Mouse (Mus musculus) kidney, embryonic 16.5 days (tissue): Measurements from ENCODE around the gene Pcbd1. TPM values are rescaled to one million over a fixed set of nuclear protein-coding genes. Genes with fewer than 3 reads are reported as not detected.
"Not testable (repeated sequence)": the region's sequence is repeated elsewhere in the genome, so short reads cannot be mapped to it uniquely, and the experiment has no call there.

Experiments
- ATAC-seq: fragments of 200-750 bp; cut with Nextera tagmentation; 2 replicates; pipeline ENCODE4 v1.8.0; 2017; ENCODE audit warnings: moderate TSS enrichment; ENCODE audit not compliant: low FRiP score, low TSS enrichment
- H3K27ac ChIP-seq: fragments of 300-500 bp; sonication (generic); 2 replicates; pipeline ENCODE4 v1.5.1; 2014; ENCODE audit warnings: low read length
- H3K27me3 ChIP-seq: fragments of 300-500 bp; sonication (generic); 2 replicates; pipeline ENCODE4 v1.6.1; 2014; ENCODE audit warnings: low read length, control low read depth, mixed read lengths; ENCODE audit not compliant: insufficient read depth
- H3K36me3 ChIP-seq: fragments of 300-500 bp; sonication (generic); 2 replicates; pipeline ENCODE4 v1.6.1; 2014; ENCODE audit warnings: low read length, control low read depth, mixed read lengths; ENCODE audit not compliant: insufficient read depth
- H3K4me1 ChIP-seq: fragments of 300-500 bp; sonication (generic); 2 replicates; pipeline ENCODE4 v1.6.1; 2014; ENCODE audit warnings: low read length, control low read depth, mixed read lengths; ENCODE audit not compliant: insufficient read depth
- H3K4me2 ChIP-seq: fragments of 300-500 bp; sonication (generic); replicated peaks from 2 replicates; pipeline ENCODE4 v1.6.1; 2014; ENCODE audit warnings: low read depth, low read length
- H3K4me3 ChIP-seq: fragments of 300-500 bp; sonication (generic); 2 replicates; pipeline ENCODE4 v1.5.1; 2014; ENCODE audit warnings: mild to moderate bottlenecking, low read length
- H3K9ac ChIP-seq: fragments of 300-500 bp; sonication (generic); replicated peaks from 2 replicates; pipeline ENCODE4 v1.6.1; 2014; ENCODE audit warnings: low read length
- H3K9me3 ChIP-seq: fragments of 300-500 bp; sonication (generic); 2 replicates; pipeline ENCODE4 v1.6.1; 2016; ENCODE audit warnings: low read length, control low read depth
- WGBS: fragments of 180-500 bp; shearing (Covaris S2); extraction: QIAGEN DNeasy Blood & Tissue Kit; methylation state at CpG from one replicate; pipeline ENCODE4 v1.1.7; 2014; 5-methylcytosine and 5-hydroxymethylcytosine counted together
- polyA plus RNA-seq: library from polyadenylated mRNA; unstranded; fragments of >200 nt; fragmentation: Nextera tagmentation; extraction: Ambion mirVana; gene quantifications from 2 replicates; pipeline ENCODE4 v1.2.1, GENCODE M21; 2015

The Pcbd1 gene
- polyA plus RNA-seq, 1 experiment from 2014 or later = 183 TPM

DNA sequence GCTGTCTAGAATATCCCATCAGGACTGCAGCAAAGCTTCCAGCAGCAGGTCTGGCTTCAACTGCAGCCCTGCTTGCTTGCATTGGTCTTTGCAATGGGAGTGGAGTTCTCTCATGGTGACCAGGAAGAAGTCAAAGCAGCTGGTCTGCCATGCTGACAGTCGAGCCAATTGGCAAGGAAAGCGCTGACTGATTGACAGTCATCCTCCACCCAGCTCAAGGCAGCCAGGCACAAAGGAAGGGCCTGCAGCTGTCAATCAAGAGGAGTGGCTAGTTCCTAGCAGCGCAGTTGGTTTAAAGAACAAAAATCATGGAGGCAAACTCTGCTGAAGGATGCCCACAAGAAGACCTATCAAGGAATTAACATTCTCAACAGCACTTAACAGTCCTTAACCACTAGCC lies 2.6 kb upstream of the Pcbd1 start:
- H3K4me2 ChIP-seq = no peak overlapping the region
- peaks cover 11% of the 10 kb centered on the region for H3K4me1 ChIP-seq
- 58% methylated on average over 3 of the region's 3 CpGs for WGBS
- no peaks in the 10 kb centered on the region for H3K9me3 ChIP-seq
- H3K9ac ChIP-seq = no peak overlapping the region
- H3K27ac ChIP-seq = no peak overlapping the region
- no peaks in the 10 kb centered on the region for H3K36me3 ChIP-seq
- H3K27me3 ChIP-seq = no peaks in the 10 kb centered on the region
- ATAC-seq = no peak
- no peak overlapping the region for H3K4me3 ChIP-seq

GRCm38 (mm10) chr10:61088468-61088867 lies 663 bp upstream of the Pcbd1 start:
- Histone ChIP-seq H3K4me2 (no peak overlapping the region), H3K9me3 (no peaks in the 10 kb centered on the region), H3K27me3 (no peaks in the 10 kb centered on the region), H3K4me3 (no peak overlapping the region), H3K27ac (peak overlapping the region; percentile 9; the same call in 1 of the 2 replicates), H3K36me3 (no peaks in the 10 kb centered on the region), H3K9ac (no peak overlapping the region), H3K4me1 (peaks cover 11% of the 10 kb centered on the region)
- no peak for ATAC-seq
- WGBS = 68% methylated on average over 3 of the region's 3 CpGs

DNA sequence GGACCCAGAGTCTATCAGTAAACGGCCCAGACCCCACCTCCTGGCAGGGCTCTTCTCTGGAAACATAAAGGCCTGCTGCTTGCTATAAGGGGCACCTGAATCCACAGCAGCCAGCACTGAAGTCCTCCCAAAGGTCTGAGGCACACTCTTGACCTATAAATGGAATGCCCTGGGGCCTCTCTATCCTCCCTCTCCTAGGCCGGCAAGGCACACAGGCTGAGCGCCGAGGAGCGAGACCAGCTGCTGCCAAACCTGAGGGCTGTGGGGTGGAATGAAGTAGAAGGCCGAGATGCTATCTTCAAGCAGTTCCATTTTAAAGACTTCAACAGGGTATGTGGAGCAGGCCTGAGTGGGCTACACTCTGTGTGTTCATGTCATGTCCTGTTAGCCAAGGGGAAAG lies 2.7 kb downstream of the Pcbd1 start:
- H3K9me3 ChIP-seq = no peaks in the 10 kb centered on the region
- peaks cover 11% of the 10 kb centered on the region for H3K4me1 ChIP-seq
- WGBS = 66% methylated on average over 6 of the region's 6 CpGs
- no peak overlapping the region for H3K9ac ChIP-seq
- H3K4me3 ChIP-seq = no peak overlapping the region
- H3K27me3 ChIP-seq = no peaks in the 10 kb centered on the region
- H3K27ac ChIP-seq = no peak overlapping the region
- peaks cover 17% of the 10 kb centered on the region for H3K36me3 ChIP-seq
- H3K4me2 ChIP-seq = no peak overlapping the region
- no peak for ATAC-seq

- no peak for ATAC-seq
- Histone ChIP-seq H3K36me3 (peaks cover 74% of the 10 kb centered on the region), H3K27ac (no peak overlapping the region), H3K4me1 (no peaks in the 10 kb centered on the region), H3K9me3 (no peaks in the 10 kb centered on the region), H3K4me2 (no peak overlapping the region), H3K9ac (no peak overlapping the region), H3K27me3 (no peaks in the 10 kb centered on the region), H3K4me3 (no peak overlapping the region)
- 78% methylated on average over 3 of the region's 3 CpGs for WGBS
Observed at GRCm38 (mm10) chr10:61103564-61104114, 14.5 kb downstream of the Pcbd1 start.

GRCm38 (mm10) chr10:61114246-61114720 lies 25.2 kb downstream of the Pcbd1 start:
- H3K36me3 ChIP-seq = peaks cover 25% of the 10 kb centered on the region
- no peak overlapping the region for H3K4me2 ChIP-seq
- H3K27me3 ChIP-seq = no peaks in the 10 kb centered on the region
- H3K9ac ChIP-seq = no peak overlapping the region
- no peak overlapping the region for H3K27ac ChIP-seq
- no peaks in the 10 kb centered on the region for H3K4me1 ChIP-seq
- H3K9me3 ChIP-seq = no peaks in the 10 kb centered on the region
- ATAC-seq = no peak
- H3K4me3 ChIP-seq = no peak overlapping the region
- 96% methylated on average over 2 of the region's 2 CpGs for WGBS

GRCm38 (mm10) chr10:61121732-61122131 lies 32.6 kb downstream of the Pcbd1 start:
- ATAC-seq, H3K4me3 ChIP-seq, H3K27ac ChIP-seq, H3K9me3 ChIP-seq, H3K4me2 ChIP-seq, H3K27me3 ChIP-seq, H3K4me1 ChIP-seq, H3K9ac ChIP-seq: not testable (repeated sequence)
- WGBS = 94% methylated on average over 4 of the region's 4 CpGs
- peaks cover 20% of the 10 kb centered on the region for H3K36me3 ChIP-seq

DNA sequence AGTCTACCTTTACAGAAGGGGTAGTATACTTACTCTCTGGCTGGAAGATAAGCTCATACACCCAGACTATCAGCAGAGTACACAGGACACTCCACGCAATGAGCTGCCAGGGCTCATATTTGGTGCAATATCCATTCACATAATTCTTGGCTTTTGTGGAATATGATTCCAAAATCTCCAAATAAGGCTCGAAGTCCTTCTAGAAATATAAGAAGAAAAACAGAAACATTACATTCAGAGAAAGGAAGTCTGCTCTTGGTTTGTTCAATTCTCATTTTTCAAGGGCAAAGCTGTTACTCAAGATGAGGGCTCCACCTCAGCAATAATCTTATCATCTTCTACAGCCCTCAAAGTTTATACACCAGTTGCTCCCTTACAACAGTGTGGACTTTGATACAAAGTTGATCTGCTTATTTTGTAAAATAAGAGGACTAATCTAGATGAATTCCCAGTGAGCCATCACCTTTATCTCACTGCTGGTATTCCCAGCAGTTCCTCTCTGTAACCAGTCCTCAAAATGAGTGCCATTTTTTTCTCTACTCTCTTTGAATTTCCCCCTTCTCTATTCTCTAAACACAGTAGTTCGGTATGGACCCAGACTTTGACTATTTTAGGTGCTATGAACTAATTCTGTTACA lies 34.3 kb downstream of the Pcbd1 start:
- Histone ChIP-seq H3K9ac (no peak overlapping the region), H3K4me1 (peaks cover 2% of the 10 kb centered on the region; the same call in 1 of the 2 replicates), H3K27ac (no peak overlapping the region), H3K27me3 (no peaks in the 10 kb centered on the region), H3K36me3 (peaks cover 18% of the 10 kb centered on the region), H3K4me3 (no peak overlapping the region), H3K9me3 (no peaks in the 10 kb centered on the region), H3K4me2 (no peak overlapping the region)
- 93% methylated on average over 3 of the region's 3 CpGs for WGBS
- no peak for ATAC-seq

- Histone ChIP-seq H3K9me3 (no peaks in the 10 kb centered on the region), H3K4me2 (no peak overlapping the region), H3K4me3 (no peak overlapping the region), H3K36me3 (peaks cover 18% of the 10 kb centered on the region), H3K27me3 (no peaks in the 10 kb centered on the region), H3K9ac (no peak overlapping the region), H3K4me1 (peaks cover 2% of the 10 kb centered on the region; the same call in 1 of the 2 replicates), H3K27ac (no peak overlapping the region)
- WGBS = 93% methylated on average over 2 of the region's 2 CpGs
- ATAC-seq = no peak
Observed at GRCm38 (mm10) chr10:61124462-61124861, 35.3 kb downstream of the Pcbd1 start.

- H3K4me1 ChIP-seq = peaks cover 2% of the 10 kb centered on the region; the same call in 1 of the 2 replicates
- WGBS = 95% methylated on average over 1 of the region's 1 CpGs
- no peak for ATAC-seq
- no peaks in the 10 kb centered on the region for H3K27me3 ChIP-seq
- peaks cover 6% of the 10 kb centered on the region; the same call in 1 of the 2 replicates for H3K36me3 ChIP-seq
- H3K9me3 ChIP-seq = no peaks in the 10 kb centered on the region
- H3K9ac ChIP-seq = no peak overlapping the region
- no peak overlapping the region for H3K27ac ChIP-seq
- no peak overlapping the region for H3K4me2 ChIP-seq
- no peak overlapping the region for H3K4me3 ChIP-seq
Observed at GRCm38 (mm10) chr10:61128701-61129365, 39.7 kb downstream of the Pcbd1 start.

DNA sequence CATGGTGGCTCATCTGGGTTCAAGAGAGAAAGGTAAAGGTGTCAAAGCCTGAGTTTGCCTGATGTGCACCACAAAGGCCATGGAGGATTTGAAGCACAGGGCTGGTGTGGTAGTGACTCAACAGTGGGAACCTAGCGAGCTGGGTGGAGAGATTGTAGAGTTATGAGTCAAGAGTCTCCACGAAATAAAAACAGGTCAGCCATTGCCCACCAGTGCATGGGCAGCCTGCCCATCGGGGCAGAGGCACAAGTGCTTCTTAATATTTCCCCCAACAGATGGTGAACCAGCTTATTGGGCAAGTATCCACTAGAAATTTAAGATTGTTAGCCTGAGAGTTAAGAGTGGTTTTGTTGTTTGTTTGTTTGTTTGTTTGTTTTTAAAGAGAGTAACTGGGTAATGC lies 41.8 kb downstream of the Pcbd1 start:
- Histone ChIP-seq H3K4me1 (peaks cover 2% of the 10 kb centered on the region; the same call in 1 of the 2 replicates), H3K4me3 (no peak overlapping the region), H3K27ac (no peak overlapping the region), H3K4me2 (no peak overlapping the region), H3K9ac (no peak overlapping the region), H3K27me3 (no peaks in the 10 kb centered on the region), H3K9me3 (no peaks in the 10 kb centered on the region), H3K36me3 (peaks cover 6% of the 10 kb centered on the region; the same call in 1 of the 2 replicates)
- WGBS = 87% methylated on average over 3 of the region's 3 CpGs
- ATAC-seq = no peak
